Mouse (Mus musculus) erythroblast, embryonic 14.5 days (primary cell): ENCODE measurements around the gene Fbxw11. TPM values are rescaled to one million over a fixed set of nuclear protein-coding genes. Genes with fewer than 3 reads are reported as not detected.

ENCODE experiments used
- H3K27me3 ChIP-seq: 2 replicates; pipeline ENCODE4 v1.6.1; 2012; ENCODE audit warnings: inconsistent platforms; ENCODE audit not compliant: control insufficient read depth
- H3K36me3 ChIP-seq: 2 replicates; pipeline ENCODE4 v1.6.1; 2012; ENCODE audit warnings: mild to moderate bottlenecking, inconsistent platforms; ENCODE audit not compliant: control insufficient read depth
- H3K4me1 ChIP-seq: 2 replicates; pipeline ENCODE4 v1.6.1; 2012; ENCODE audit warnings: inconsistent platforms; ENCODE audit not compliant: control insufficient read depth
- H3K4me3 ChIP-seq: replicated peaks from 2 replicates; pipeline ENCODE3; 2012; ENCODE audit warnings: moderate library complexity, mild to moderate bottlenecking, inconsistent platforms
- H3K9me3 ChIP-seq: 2 replicates; pipeline ENCODE4 v1.6.1; 2012; ENCODE audit warnings: low read length, inconsistent platforms, mixed read lengths; ENCODE audit not compliant: control insufficient read depth
- GATA1 ChIP-seq: IDR thresholded peaks from 2 replicates; pipeline ENCODE4 v1.6.1; 2012; ENCODE audit warnings: low read length, inconsistent platforms, mixed read lengths
- TAL1 ChIP-seq: IDR thresholded peaks from 3 replicates; pipeline ENCODE4 v1.6.1; 2012; ENCODE audit warnings: low read length, inconsistent platforms, mixed read lengths
- polyA plus RNA-seq: library from polyadenylated mRNA; stranded (reverse); fragments of >175 nt; gene quantifications from 2 replicates; pipeline ENCODE4 v1.2.3, GENCODE M21; 2012

Gene Fbxw11
- polyA plus RNA-seq, 1 experiment = 0.35 TPM

- H3K4me3 ChIP-seq = no peak overlapping the region
- H3K9me3 ChIP-seq = no peaks in the 10 kb centered on the region
- H3K27me3 ChIP-seq = no peaks in the 10 kb centered on the region
- H3K36me3 ChIP-seq = no peaks in the 10 kb centered on the region; the same call in 1 of the 2 replicates
- TF ChIP-seq TAL1 (no peak), GATA1 (no peak)
- peaks cover 12% of the 10 kb centered on the region for H3K4me1 ChIP-seq
Measured at GRCm38 (mm10) chr11:32696446-32697090, 54.0 kb downstream of the Fbxw11 start.

GRCm38 (mm10) chr11:32697695-32698094 lies 55.2 kb downstream of the Fbxw11 start:
- H3K27me3 ChIP-seq = no peaks in the 10 kb centered on the region
- no peaks in the 10 kb centered on the region for H3K9me3 ChIP-seq
- no peak overlapping the region for H3K4me3 ChIP-seq
- H3K4me1 ChIP-seq = peaks cover 12% of the 10 kb centered on the region
- H3K36me3 ChIP-seq = no peaks in the 10 kb centered on the region; the same call in none of the 2 replicates
- TF ChIP-seq GATA1 = no peak
- TF ChIP-seq TAL1 = no peak

GRCm38 (mm10) chr11:32699913-32700493 lies 57.5 kb downstream of the Fbxw11 start:
- no peaks in the 10 kb centered on the region for H3K9me3 ChIP-seq
- peaks cover 12% of the 10 kb centered on the region for H3K4me1 ChIP-seq
- no peak overlapping the region for H3K4me3 ChIP-seq
- TF ChIP-seq TAL1 (no peak), GATA1 (no peak)
- no peaks in the 10 kb centered on the region for H3K27me3 ChIP-seq
- H3K36me3 ChIP-seq = peaks cover 2% of the 10 kb centered on the region

- Histone ChIP-seq H3K36me3 (peaks cover 2% of the 10 kb centered on the region), H3K4me3 (no peak overlapping the region), H3K27me3 (no peaks in the 10 kb centered on the region), H3K9me3 (no peaks in the 10 kb centered on the region), H3K4me1 (peaks cover 9% of the 10 kb centered on the region)
- TF ChIP-seq GATA1 (no peak), TAL1 (no peak)
Measured at GRCm38 (mm10) chr11:32701566-32701965, 59.0 kb downstream of the Fbxw11 start.

- peaks cover 4% of the 10 kb centered on the region for H3K4me1 ChIP-seq
Measured at GRCm38 (mm10) chr11:32704241-32704890, 61.8 kb downstream of the Fbxw11 start.

GRCm38 (mm10) chr11:32706406-32706993 lies 64.0 kb downstream of the Fbxw11 start:
- H3K4me3 ChIP-seq = no peak overlapping the region
- H3K9me3 ChIP-seq = no peaks in the 10 kb centered on the region
- H3K4me1 ChIP-seq = no peaks in the 10 kb centered on the region; the same call in none of the 2 replicates
- TF ChIP-seq TAL1 = no peak
- H3K27me3 ChIP-seq = no peaks in the 10 kb centered on the region
- H3K36me3 ChIP-seq = peaks cover 6% of the 10 kb centered on the region

More at GRCm38 (mm10) chr11:32704241-32704890, 61.8 kb downstream of the Fbxw11 start:
- Histone ChIP-seq H3K36me3 (peaks cover 4% of the 10 kb centered on the region), H3K27me3 (no peaks in the 10 kb centered on the region), H3K9me3 (no peaks in the 10 kb centered on the region), H3K4me3 (no peak overlapping the region)
- TF ChIP-seq TAL1 = no peak
- TF ChIP-seq GATA1 = no peak

- Histone ChIP-seq H3K4me1 (no peaks in the 10 kb centered on the region; the same call in none of the 2 replicates), H3K4me3 (no peak overlapping the region), H3K27me3 (no peaks in the 10 kb centered on the region), H3K36me3 (peaks cover 14% of the 10 kb centered on the region), H3K9me3 (no peaks in the 10 kb centered on the region)
- TF ChIP-seq GATA1 (no peak), TAL1 (no peak)
Measured at GRCm38 (mm10) chr11:32707481-32707880, 65.0 kb downstream of the Fbxw11 start.

- H3K4me1 ChIP-seq = no peaks in the 10 kb centered on the region; the same call in none of the 2 replicates
- H3K9me3 ChIP-seq = no peaks in the 10 kb centered on the region
- TF ChIP-seq GATA1 (no peak), TAL1 (no peak)
- no peaks in the 10 kb centered on the region for H3K27me3 ChIP-seq
- H3K4me3 ChIP-seq = no peak overlapping the region
- H3K36me3 ChIP-seq = peaks cover 26% of the 10 kb centered on the region
Measured at GRCm38 (mm10) chr11:32708739-32709501, 66.4 kb downstream of the Fbxw11 start.

GRCm38 (mm10) chr11:32709563-32709962 lies 67.0 kb downstream of the Fbxw11 start:
- Histone ChIP-seq H3K36me3 (peaks cover 25% of the 10 kb centered on the region), H3K9me3 (no peaks in the 10 kb centered on the region), H3K4me3 (no peak overlapping the region), H3K4me1 (no peaks in the 10 kb centered on the region; the same call in none of the 2 replicates), H3K27me3 (no peaks in the 10 kb centered on the region)
- TF ChIP-seq TAL1 = no peak
- no peak for TF ChIP-seq GATA1
